Mouse (Mus musculus) midbrain, embryonic 16.5 days (tissue): ENCODE results near the gene Hoxd10. TPM values are rescaled to one million over a fixed set of nuclear protein-coding genes. Genes with fewer than 3 reads are reported as not detected.

Experiments used
- ATAC-seq: fragments of 200-750 bp; cut with Nextera tagmentation; 2 replicates; pipeline ENCODE4 v1.8.0; 2017; ENCODE audit warnings: moderate TSS enrichment
- H3K27ac ChIP-seq: fragments of 300-500 bp; sonication (generic); 2 replicates; pipeline ENCODE4 v1.5.1; 2014; ENCODE audit warnings: mild to moderate bottlenecking, low read length, mixed read lengths
- H3K27me3 ChIP-seq: fragments of 300-500 bp; sonication (generic); 2 replicates; pipeline ENCODE4 v1.6.1; 2014; ENCODE audit warnings: low read depth, low read length, mixed read lengths; ENCODE audit not compliant: control insufficient read depth, insufficient read depth
- H3K36me3 ChIP-seq: fragments of 300-500 bp; sonication (generic); 2 replicates; pipeline ENCODE4 v1.6.1; 2014; ENCODE audit warnings: mild to moderate bottlenecking, low read length, moderate library complexity, mixed read lengths; ENCODE audit not compliant: control insufficient read depth, insufficient read depth
- H3K4me1 ChIP-seq: fragments of 300-500 bp; sonication (generic); 2 replicates; pipeline ENCODE4 v1.6.1; 2014; ENCODE audit warnings: mild to moderate bottlenecking, low read length, mixed read lengths; ENCODE audit not compliant: control insufficient read depth, insufficient read depth
- H3K4me2 ChIP-seq: fragments of 300-500 bp; sonication (generic); 2 replicates; pipeline ENCODE4 v1.6.1; 2014; ENCODE audit warnings: mild to moderate bottlenecking, low read length, mixed read lengths
- H3K4me3 ChIP-seq: fragments of 300-500 bp; sonication (generic); 2 replicates; pipeline ENCODE4 v1.5.1; 2014; ENCODE audit warnings: low read depth, mild to moderate bottlenecking, low read length, moderate library complexity, mixed read lengths
- H3K9ac ChIP-seq: fragments of 300-500 bp; sonication (generic); 2 replicates; pipeline ENCODE4 v1.6.1; 2014; ENCODE audit warnings: low read depth, low read length, mixed read lengths
- H3K9me3 ChIP-seq: fragments of 300-500 bp; sonication (generic); replicated peaks from 2 replicates; pipeline ENCODE4 v1.6.1; 2014; ENCODE audit warnings: mild to moderate bottlenecking, low read length, mixed read lengths; ENCODE audit not compliant: control insufficient read depth, poor library complexity, severe bottlenecking
- WGBS: fragments of 180-500 bp; shearing (Covaris S2); extraction: QIAGEN DNeasy Blood & Tissue Kit; methylation state at CpG from one replicate; pipeline ENCODE4 v1.1.7; 2014; 5-methylcytosine and 5-hydroxymethylcytosine counted together
- polyA plus RNA-seq: library from polyadenylated mRNA; unstranded; fragments of >200 nt; fragmentation: Nextera tagmentation; extraction: Ambion mirVana; gene quantifications from 2 replicates; pipeline ENCODE4 v1.2.1, GENCODE M21; 2015

Gene Hoxd10
- polyA plus RNA-seq, 1 experiment from 2014 or later: not detected

GRCm38 (mm10) chr2:74736688-74737577, 45.2 kb downstream of the Hoxd10 start:
- H3K9me3 ChIP-seq: no peaks in the 10 kb centered on the region
- peaks cover 69% of the 10 kb centered on the region for H3K27me3 ChIP-seq
- no peak overlapping the region for H3K9ac ChIP-seq
- H3K4me1 ChIP-seq: no peaks in the 10 kb centered on the region
- H3K4me2 ChIP-seq: no peak overlapping the region
- no peaks in the 10 kb centered on the region for H3K36me3 ChIP-seq
- WGBS: 2% methylated on average over 15 of the region's 15 CpGs
- H3K27ac ChIP-seq: no peak overlapping the region
- H3K4me3 ChIP-seq: no peak overlapping the region
- ATAC-seq: no peak

DNA sequence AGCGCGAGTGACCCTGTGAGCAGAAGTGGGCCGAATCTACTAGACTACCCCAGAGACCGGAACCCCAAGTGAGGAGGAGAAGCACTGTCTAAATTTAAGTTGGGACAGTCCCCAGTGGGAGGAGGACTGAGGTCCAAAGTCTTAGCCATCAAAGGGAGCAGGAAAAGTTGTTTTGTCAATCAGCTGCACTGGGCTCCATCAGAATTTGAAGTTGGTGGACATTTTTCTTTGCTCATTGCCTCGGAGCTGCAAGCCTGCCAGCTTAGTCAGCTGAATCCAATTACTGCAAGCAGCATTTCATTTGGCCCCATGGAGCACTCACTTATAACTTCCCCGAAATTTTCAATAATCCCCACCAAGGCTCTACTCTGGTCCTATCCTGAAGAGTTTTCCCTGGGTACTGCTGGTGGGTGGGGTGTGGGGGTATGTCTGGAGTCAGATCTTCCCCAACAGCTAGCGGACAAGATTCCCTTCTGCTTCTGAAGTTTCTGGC, 45.9 kb downstream of the Hoxd10 start:
- ATAC-seq: no peak
- H3K4me3 ChIP-seq: no peak overlapping the region
- WGBS: 3% methylated on average over 7 of the region's 7 CpGs

DNA sequence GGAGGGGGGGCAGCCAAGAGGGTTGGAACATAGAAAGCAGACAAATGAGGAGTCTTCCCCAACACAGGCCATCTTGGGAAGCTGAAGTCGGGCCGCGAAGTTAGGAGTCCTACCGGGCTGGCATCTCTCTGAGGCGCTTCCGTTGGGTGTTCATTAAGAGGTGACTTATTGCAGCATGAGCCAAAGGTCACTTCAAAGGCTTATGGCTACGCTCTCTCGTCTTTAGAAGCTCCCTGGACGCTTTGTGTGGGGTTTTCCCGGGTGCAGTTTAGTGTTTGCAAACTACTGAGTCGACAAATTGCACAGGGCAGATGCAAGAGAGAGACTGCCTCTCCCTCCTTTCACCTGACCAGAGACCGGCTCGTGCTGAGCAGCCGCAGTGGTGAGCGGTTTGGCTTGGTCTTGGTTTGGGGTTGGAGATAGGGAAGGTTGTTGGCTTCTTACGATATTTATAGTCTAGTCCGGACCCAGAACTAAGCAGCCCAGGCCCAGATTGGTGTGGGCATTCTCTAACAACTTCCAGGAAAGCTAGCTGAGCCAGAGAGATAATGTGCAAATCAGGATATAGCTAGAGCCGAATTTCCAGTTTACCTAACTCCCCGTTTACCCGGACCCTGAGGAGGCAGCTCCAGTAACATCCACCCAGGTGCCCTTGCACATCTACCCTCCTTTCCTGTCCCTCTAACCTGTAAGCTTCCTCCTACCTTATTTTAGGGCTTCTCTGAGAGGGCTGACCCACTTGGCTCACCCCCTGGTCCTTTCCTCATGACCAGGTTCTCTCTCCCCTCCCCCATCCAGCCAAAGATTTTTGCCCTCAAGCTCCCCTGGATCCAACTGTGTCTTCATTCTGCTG, 47.1 kb downstream of the Hoxd10 start:
- WGBS: under 1% methylated on average over 20 of the region's 20 CpGs
- no peak overlapping the region for H3K27ac ChIP-seq
- no peaks in the 10 kb centered on the region for H3K36me3 ChIP-seq
- ATAC-seq: no peak
- H3K9me3 ChIP-seq: no peaks in the 10 kb centered on the region
- peaks cover 77% of the 10 kb centered on the region for H3K27me3 ChIP-seq
- H3K4me3 ChIP-seq: no peak overlapping the region
- no peak overlapping the region for H3K9ac ChIP-seq
- H3K4me1 ChIP-seq: no peaks in the 10 kb centered on the region
- H3K4me2 ChIP-seq: no peak overlapping the region

More for the DNA sequence above, 45.9 kb downstream of the Hoxd10 start:
- peaks cover 68% of the 10 kb centered on the region for H3K27me3 ChIP-seq
- H3K4me2 ChIP-seq: no peak overlapping the region
- H3K9me3 ChIP-seq: no peaks in the 10 kb centered on the region
- H3K4me1 ChIP-seq: no peaks in the 10 kb centered on the region
- H3K9ac ChIP-seq: no peak overlapping the region
- no peak overlapping the region for H3K27ac ChIP-seq
- H3K36me3 ChIP-seq: no peaks in the 10 kb centered on the region

- no peak overlapping the region for H3K27ac ChIP-seq
- no peak overlapping the region for H3K4me3 ChIP-seq
- no peaks in the 10 kb centered on the region for H3K4me1 ChIP-seq
- no peaks in the 10 kb centered on the region for H3K9me3 ChIP-seq
- H3K36me3 ChIP-seq: no peaks in the 10 kb centered on the region
- H3K9ac ChIP-seq: no peak overlapping the region
- no peak overlapping the region for H3K4me2 ChIP-seq
- H3K27me3 ChIP-seq: peaks cover 81% of the 10 kb centered on the region
- no peak for ATAC-seq
- 2% methylated on average over 2 of the region's 2 CpGs for WGBS
These were observed 47.7 kb downstream of the Hoxd10 start for GRCm38 (mm10) chr2:74739476-74739800.

DNA sequence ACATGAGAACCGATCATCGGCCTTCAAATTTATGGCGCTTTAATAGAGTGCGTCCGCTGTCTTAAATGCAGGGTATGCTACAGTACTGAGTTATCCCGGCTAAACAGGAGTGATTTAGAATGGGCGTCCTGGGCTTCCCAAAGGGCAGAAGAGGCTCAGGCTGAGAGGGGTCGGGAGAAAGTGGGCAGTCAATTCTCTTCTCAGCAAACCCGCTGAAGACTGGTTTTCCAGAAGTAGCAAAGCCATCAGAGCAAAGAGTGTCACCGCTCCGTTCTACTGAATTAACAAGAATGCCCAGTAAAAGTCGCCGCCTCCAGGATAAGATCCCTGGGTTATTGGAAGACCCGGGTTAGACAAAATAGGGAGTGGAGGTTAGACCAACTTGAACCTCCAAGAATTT, 48.1 kb downstream of the Hoxd10 start:
- ATAC-seq: no peak
- H3K4me3 ChIP-seq: no peak overlapping the region
- no peaks in the 10 kb centered on the region for H3K36me3 ChIP-seq
- H3K4me1 ChIP-seq: no peaks in the 10 kb centered on the region
- no peak overlapping the region for H3K9ac ChIP-seq
- 2% methylated on average over 14 of the region's 14 CpGs for WGBS
- H3K4me2 ChIP-seq: no peak overlapping the region
- no peak overlapping the region for H3K27ac ChIP-seq
- no peaks in the 10 kb centered on the region for H3K9me3 ChIP-seq
- H3K27me3 ChIP-seq: peaks cover 81% of the 10 kb centered on the region

- Histone ChIP-seq H3K4me2 (no peak overlapping the region), H3K4me3 (no peak overlapping the region)
These were observed 48.8 kb downstream of the Hoxd10 start for GRCm38 (mm10) chr2:74740311-74741091.

GRCm38 (mm10) chr2:74741252-74741978, 49.7 kb downstream of the Hoxd10 start:
- ATAC-seq: no peak
- no peaks in the 10 kb centered on the region for H3K36me3 ChIP-seq
- H3K4me3 ChIP-seq: no peak overlapping the region
- no peaks in the 10 kb centered on the region for H3K4me1 ChIP-seq
- H3K9ac ChIP-seq: no peak overlapping the region
- no peak overlapping the region for H3K27ac ChIP-seq
- 24% methylated on average over 2 of the region's 3 CpGs for WGBS
- no peak overlapping the region for H3K4me2 ChIP-seq
- H3K9me3 ChIP-seq: no peaks in the 10 kb centered on the region
- peaks cover 83% of the 10 kb centered on the region for H3K27me3 ChIP-seq

More at GRCm38 (mm10) chr2:74740311-74741091, 48.8 kb downstream of the Hoxd10 start:
- Histone ChIP-seq H3K36me3 (no peaks in the 10 kb centered on the region), H3K27me3 (peaks cover 83% of the 10 kb centered on the region), H3K9ac (no peak overlapping the region), H3K4me1 (no peaks in the 10 kb centered on the region), H3K9me3 (no peaks in the 10 kb centered on the region), H3K27ac (no peak overlapping the region)
- WGBS: under 1% methylated on average over 43 of the region's 43 CpGs
- no peak for ATAC-seq

GRCm38 (mm10) chr2:74741979-74742277, 50.2 kb downstream of the Hoxd10 start:
- Histone ChIP-seq H3K9ac (no peak overlapping the region), H3K36me3 (no peaks in the 10 kb centered on the region), H3K9me3 (no peaks in the 10 kb centered on the region), H3K27ac (no peak overlapping the region), H3K4me1 (no peaks in the 10 kb centered on the region), H3K4me2 (no peak overlapping the region), H3K27me3 (peaks cover 83% of the 10 kb centered on the region), H3K4me3 (no peak overlapping the region)
- ATAC-seq: no peak
